Mouse (Mus musculus) B cell, adult 67 days (primary cell): Measurements from ENCODE around the gene H2-DMa. TPM values are rescaled to one million over a fixed set of nuclear protein-coding genes. Genes with fewer than 3 reads are reported as not detected.

Source experiments
- total RNA-seq, 2 experiments: library from RNA; stranded (reverse); gene quantifications; 4 replicates each; pipeline ENCODE4 v1.2.4; 2023

H2-DMa gene
- 100 to 1,000 TPM; 579 to 585 TPM for total RNA-seq

GRCm38 (mm10) chr17:34119249-34120179, at the start of gene H2-DMa:
TSS of gene H2-DMa (plus strand) at chr17:34119541.

GRCm38 (mm10) chr17:34092197-34092875, 27.0 kb upstream of the H2-DMa start, which contains the start of gene H2-Oa:
TSS of gene H2-Oa (plus strand) at chr17:34092340.

GRCm38 (mm10) chr17:34122188-34122984, 3.0 kb downstream of the H2-DMa start, which contains the start of gene Brd2:
TSS of gene Brd2 (minus strand) at chr17:34122634.

GRCm38 (mm10) chr17:34143033-34143432, 23.7 kb downstream of the H2-DMa start, which contains the start of gene H2-DMb2:
TSS of gene H2-DMb2 (plus strand) at chr17:34143307.

GRCm38 (mm10) chr17:34152923-34153322, 33.6 kb downstream of the H2-DMa start, which contains the start of gene H2-DMb1:
TSS of gene H2-DMb1 (plus strand) at chr17:34153072.

GRCm38 (mm10) chr17:34187261-34187916, 68.0 kb downstream of the H2-DMa start, which contains the start of the genes Tap1 and Psmb9:
TSS of gene Tap1 (plus strand) at chr17:34187553.
TSS of gene Psmb9 (minus strand) at chr17:34187764.

Other genes with a start within 250 kb of the H2-DMa start
- not detected for gene Gm7029, start 245.7 kb upstream of the H2-DMa start, total RNA-seq
- 1 to 10 TPM; 3.7 to 4.7 TPM for gene Kifc1, start 228.9 kb upstream of the H2-DMa start, total RNA-seq
- under 1 TPM; 0.74 to 0.96 TPM for gene Platr17, start 214.4 kb upstream of the H2-DMa start, total RNA-seq
- gene Daxx, start 210.1 kb upstream of the H2-DMa start, total RNA-seq = 10 to 100 TPM; 56.7 to 66.7 TPM
- gene Tapbp, start 203.6 kb upstream of the H2-DMa start, total RNA-seq = 100 to 1,000 TPM; 452 to 506 TPM
- gene Zbtb22, start 203.6 kb upstream of the H2-DMa start, total RNA-seq = 10 to 100 TPM; 34.9 to 41.2 TPM
- 100 to 1,000 TPM; 191 to 196 TPM for gene Rgl2, start 190.0 kb upstream of the H2-DMa start, total RNA-seq
- 10 to 100 TPM; 62.1 to 66.8 TPM for gene Pfdn6, start 179.2 kb upstream of the H2-DMa start, total RNA-seq
- gene Wdr46, start 178.9 kb upstream of the H2-DMa start, total RNA-seq = 10 to 100 TPM; 40.2 to 41.2 TPM
- 1 to 10 TPM; 6.1 to 7.1 TPM for gene B3galt4, start 168.1 kb upstream of the H2-DMa start, total RNA-seq
- gene Vps52, start 163.7 kb upstream of the H2-DMa start, total RNA-seq = 10 to 100 TPM; 95.0 to 95.1 TPM
- 1,000 to 10,000 TPM; 1,402 to 1,461 TPM for gene Rps18, start 163.5 kb upstream of the H2-DMa start, total RNA-seq
- gene H2-K1, start 119.2 kb upstream of the H2-DMa start, total RNA-seq = 1,000 to 10,000 TPM; 2,757 to 2,769 TPM
- gene Ring1, start 94.9 kb upstream of the H2-DMa start, total RNA-seq = 10 to 100 TPM; 35.8 to 40.6 TPM
- 100 to 1,000 TPM; 145 to 161 TPM for gene H2-Ke6, start 91.5 kb upstream of the H2-DMa start, total RNA-seq
- gene Slc39a7, start 87.9 kb upstream of the H2-DMa start, total RNA-seq = 10 to 100 TPM; 81.1 to 92.0 TPM
- 100 to 1,000 TPM; 119 to 129 TPM for gene Rxrb, start 87.7 kb upstream of the H2-DMa start, total RNA-seq
- 1 to 10 TPM; 9.3 to 9.6 TPM for gene Col11a2, start 80.1 kb upstream of the H2-DMa start, total RNA-seq
- 100 to 1,000 TPM; 208 to 232 TPM for gene H2-Oa, start 27.2 kb upstream of the H2-DMa start, total RNA-seq
- gene Brd2, start 3.1 kb downstream of the H2-DMa start, total RNA-seq = 100 to 1,000 TPM; 526 to 537 TPM
- gene H2-DMb2, start 23.8 kb downstream of the H2-DMa start, total RNA-seq = 1,000 to 10,000 TPM; 1,421 to 1,463 TPM
- gene H2-DMb1, start 33.5 kb downstream of the H2-DMa start, total RNA-seq = 100 to 1,000 TPM; 605 to 615 TPM
- gene Tap1, start 68.0 kb downstream of the H2-DMa start, total RNA-seq = 100 to 1,000 TPM; 143 to 169 TPM
- 100 to 1,000 TPM in 1 of 2 experiments, 10 to 100 TPM in 1; 96.9 to 120 TPM for gene Psmb9, start 68.2 kb downstream of the H2-DMa start, total RNA-seq
- gene Psmb8, start 78.2 kb downstream of the H2-DMa start, total RNA-seq = 100 to 1,000 TPM; 240 to 265 TPM
- gene Tap2, start 84.0 kb downstream of the H2-DMa start, total RNA-seq = 100 to 1,000 TPM; 125 to 140 TPM
- gene H2-Ob, start 119.4 kb downstream of the H2-DMa start, total RNA-seq = 1,000 to 10,000 TPM; 1,014 to 1,076 TPM
- 1,000 to 10,000 TPM; 6,321 to 6,441 TPM for gene H2-Ab1, start 138.1 kb downstream of the H2-DMa start, total RNA-seq
- gene H2-Aa, start 168.3 kb downstream of the H2-DMa start, total RNA-seq = 1,000 to 10,000 TPM; 4,632 to 4,642 TPM
- 1,000 to 10,000 TPM; 3,437 to 3,484 TPM for gene H2-Eb1, start 186.3 kb downstream of the H2-DMa start, total RNA-seq
- 10 to 100 TPM; 33.6 to 48.0 TPM for gene H2-Eb2, start 206.1 kb downstream of the H2-DMa start, total RNA-seq
- gene Btnl2, start 235.3 kb downstream of the H2-DMa start, total RNA-seq = 10 to 100 TPM in 1 of 2 experiments, 1 to 10 TPM in 1; 9.3 to 12.5 TPM